Mouse (Mus musculus): Measurements from ENCODE around the gene 9130213A22Rik. TPM values are rescaled to one million over a fixed set of nuclear protein-coding genes. Genes with fewer than 3 reads are reported as not detected.

9130213A22Rik gene
- polyA plus RNA-seq (2014; fragmentation: Illumina TruSeq; extraction: RNeasy Lipid Tissue Mini Kit (QIAGEN cat#74804); ENCODE audit: low replicate concordance): not detected

DNA sequence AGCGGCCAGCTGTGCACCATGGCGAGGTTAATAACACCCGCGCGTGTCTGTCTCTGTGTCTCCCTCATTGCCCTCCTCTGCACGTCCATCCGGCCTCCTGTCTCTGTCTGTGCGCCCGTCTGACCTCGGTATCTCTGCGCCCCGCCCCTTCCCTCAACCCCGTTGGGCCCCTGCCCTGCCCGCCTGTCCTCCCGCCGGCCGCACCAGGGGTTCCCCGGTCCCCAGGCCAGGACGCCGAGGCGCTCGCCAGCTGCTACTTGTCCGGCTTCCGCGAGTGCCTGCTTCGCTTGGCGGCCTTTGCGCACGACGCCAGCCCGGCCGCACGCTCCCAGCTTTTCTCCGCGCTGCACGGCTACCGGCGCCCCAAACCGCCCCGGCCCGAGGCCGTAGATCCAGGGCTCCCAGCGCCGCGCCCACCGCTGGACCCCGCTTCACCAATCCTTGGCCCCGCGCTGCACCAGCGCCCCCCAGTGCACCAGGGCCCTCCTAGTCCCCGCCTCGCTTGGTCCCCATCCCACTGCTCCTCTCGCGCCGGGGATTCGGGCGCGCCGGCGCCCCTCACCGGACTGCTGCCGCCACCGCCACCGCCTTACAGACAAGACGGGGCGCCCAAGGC lies at the start of gene 9130213A22Rik:
TSS of gene 9130213A22Rik (minus strand) at position 254 of the 616 bp plus-strand sequence.

DNA sequence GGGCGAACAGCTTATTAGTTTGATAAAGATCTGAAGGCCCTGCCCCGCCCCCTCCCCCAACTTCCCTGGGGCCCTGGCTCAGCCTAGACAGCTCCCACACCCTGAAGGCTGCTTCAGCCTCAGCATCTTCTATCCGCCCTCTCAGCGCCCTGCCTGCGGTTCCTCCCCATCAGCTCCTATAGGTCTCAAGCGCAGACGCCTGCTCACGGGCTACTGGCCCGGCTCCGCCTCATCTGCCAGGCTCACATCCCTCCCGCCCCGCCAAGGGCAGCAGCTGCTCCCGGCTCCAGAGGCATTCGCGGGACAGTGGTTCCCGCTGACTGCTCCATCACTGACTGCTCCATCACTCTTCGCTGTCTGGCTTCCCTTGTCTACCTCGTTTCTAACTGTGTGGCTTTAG lies 34.4 kb upstream of the 9130213A22Rik start, which contains the start of gene Alox12b:
TSS of gene Alox12b (plus strand) at position 190 of the 400 bp plus-strand sequence.

DNA sequence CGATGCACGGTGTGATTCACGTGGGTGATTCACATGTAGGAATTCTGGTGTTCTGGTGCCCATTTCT lies 3.3 kb upstream of the 9130213A22Rik start, which contains the start of gene Aloxe3:
TSS of gene Aloxe3 (plus strand) at position 45 of the 67 bp plus-strand sequence.

DNA sequence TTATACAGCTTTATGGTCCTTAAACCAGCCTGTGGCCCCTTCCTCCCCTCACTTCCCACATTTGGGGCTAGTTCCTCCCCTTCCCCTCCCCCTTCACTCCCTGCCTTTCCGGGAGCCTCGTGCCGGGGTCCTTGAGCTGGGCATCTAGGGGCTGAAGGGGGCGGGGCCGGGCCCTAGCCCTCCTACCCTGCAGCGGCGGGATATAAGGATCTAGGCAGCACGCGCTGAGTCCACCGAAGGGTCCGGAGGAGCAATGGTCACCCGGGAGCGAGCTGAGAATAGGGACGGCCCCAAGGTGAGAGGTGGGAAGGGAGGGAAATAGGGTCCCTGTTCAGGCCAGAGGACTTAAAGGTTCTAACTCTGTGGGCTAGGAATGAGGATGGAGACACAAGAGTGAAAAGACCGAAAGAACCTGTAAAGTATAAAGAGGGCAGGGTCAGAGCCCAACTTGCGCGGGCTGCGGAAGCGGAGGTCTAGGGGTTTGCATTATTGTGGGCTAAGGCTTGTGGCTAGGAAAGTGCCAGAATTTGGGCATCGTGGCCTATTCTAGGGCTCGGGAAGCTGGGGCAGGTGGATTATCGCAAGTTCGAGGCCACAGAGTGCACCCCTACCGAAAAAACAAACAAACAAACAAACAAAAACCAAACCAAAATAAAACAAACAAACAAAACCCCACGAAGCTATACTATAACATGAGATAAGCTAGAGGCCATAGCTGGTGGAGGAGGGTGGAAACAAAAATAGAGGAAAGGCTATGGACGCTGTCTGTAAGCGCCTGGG lies 2.0 kb downstream of the 9130213A22Rik start, which contains the start of gene Hes7:
TSS of gene Hes7 (plus strand) at position 184 of the 780 bp plus-strand sequence.

DNA sequence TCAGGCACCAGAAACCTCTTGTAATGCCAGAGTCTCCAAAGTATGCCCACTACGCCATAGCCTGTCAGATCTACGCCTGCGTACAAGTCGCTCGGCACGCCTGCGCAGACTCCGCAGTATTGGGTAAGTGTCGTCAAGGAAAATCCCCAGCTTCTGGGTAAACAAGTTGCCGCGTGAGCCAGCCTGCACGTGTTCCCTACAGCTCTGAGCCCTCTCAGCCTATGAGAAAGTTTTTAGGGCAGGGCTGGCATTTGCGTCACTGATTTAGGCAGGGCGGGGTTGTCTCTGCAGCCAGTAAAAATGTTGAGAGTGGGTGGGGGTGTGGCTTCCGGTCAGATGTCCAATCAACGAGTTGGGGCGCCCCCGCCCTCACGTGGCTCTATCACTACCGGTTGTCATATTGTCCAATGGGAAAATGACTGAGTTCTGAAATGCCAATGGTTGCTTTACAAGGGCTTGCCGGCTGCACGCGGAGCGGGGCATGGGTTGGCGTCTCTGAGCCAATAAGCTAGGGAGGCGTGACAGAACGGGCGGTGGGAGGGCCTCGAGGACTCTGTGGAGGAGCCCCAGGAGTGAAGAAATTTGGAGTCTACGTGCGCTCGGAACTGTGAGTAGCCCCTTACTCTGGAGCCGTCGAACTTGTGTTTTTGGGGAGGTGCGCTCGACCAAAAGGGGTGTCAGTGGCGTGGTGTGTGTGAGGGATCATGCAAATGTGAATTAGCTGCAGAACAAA lies 27.5 kb downstream of the 9130213A22Rik start, which contains the start of gene Per1:
TSS of gene Per1 (plus strand) at position 521 of the 733 bp plus-strand sequence.

DNA sequence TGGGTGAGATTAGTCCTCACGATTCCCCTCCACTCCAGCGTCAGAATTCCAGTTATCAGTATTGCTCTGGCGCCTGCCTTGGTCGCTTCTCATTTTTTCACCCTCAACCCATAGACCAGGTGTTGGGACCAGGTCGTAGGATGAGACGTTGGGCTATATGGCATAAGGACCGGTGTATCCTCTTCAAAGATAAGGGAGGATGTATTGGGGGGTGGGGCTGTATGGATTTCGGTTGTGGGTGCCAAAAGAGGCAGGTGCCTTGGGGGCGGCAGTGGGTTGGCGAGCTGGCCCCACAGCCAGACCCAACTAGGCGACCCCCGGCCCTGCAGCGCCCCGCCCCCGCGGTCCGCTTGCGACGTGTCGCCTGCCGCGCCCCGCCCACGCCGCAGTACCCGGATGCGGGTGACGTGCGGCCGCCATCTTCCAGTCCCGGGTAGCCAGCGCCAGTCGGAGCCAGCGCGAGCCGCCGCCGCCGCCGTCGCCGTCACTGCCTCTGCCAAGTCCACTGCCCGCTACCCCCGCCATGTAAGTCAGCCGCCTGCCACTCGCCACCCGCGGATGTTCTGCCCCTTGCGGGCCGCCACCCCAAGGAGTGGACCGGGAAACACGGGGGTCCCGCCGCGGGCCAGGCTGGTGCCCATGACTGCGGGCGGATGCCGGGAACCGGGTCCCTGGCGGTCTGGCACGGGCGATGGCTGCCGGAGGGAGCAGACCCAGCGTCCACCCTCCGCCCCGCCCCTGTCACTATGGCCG lies 34.1 kb downstream of the 9130213A22Rik start, which contains the start of gene Vamp2:
TSS of gene Vamp2 (plus strand) at position 388 of the 753 bp plus-strand sequence.

DNA sequence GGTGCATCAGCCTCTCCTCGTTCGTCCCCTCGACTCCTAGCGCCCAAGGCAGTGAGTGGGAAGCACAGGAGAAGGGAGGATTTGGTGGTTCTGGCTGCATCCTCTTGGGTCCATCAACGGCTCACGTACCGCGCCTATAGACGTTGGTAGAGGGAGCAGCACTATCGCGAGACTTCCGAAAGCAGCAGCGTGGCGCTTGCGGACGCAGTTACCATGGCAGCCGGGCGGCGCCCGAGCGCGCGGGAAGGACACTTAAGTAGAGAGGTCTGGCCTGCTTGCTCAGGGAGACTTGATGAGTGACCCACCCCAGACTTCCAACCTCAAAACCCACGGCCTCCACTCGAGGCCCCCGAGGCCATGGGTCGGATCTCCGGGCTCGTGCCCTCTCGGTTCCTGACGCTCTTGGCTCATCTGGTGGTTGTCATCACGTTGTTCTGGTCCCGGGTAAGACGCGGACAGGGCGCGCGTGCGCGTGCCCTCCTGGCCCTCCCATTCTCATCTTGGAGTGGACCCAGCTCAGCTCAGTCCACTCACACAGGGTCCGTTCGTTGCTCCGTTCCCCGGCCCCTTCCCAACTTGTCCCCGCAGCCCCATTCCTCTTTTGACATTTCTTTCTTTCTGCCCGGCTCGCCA lies 51.7 kb downstream of the 9130213A22Rik start, which contains the start of gene Tmem107:
TSS of gene Tmem107 (plus strand) at position 217 of the 633 bp plus-strand sequence.

Other genes starting within 250 kb of the 9130213A22Rik start
- gene Rnf222, start 234.0 kb downstream of the 9130213A22Rik start, polyA plus RNA-seq (2014; fragmentation: Illumina TruSeq; extraction: RNeasy Lipid Tissue Mini Kit (QIAGEN cat#74804); ENCODE audit: low replicate concordance): not detected
- 49.2 TPM for gene Rpl26, start 221.0 kb downstream of the 9130213A22Rik start, polyA plus RNA-seq (2014; fragmentation: Illumina TruSeq; extraction: RNeasy Lipid Tissue Mini Kit (QIAGEN cat#74804); ENCODE audit: low replicate concordance)
- gene Odf4, start 195.5 kb downstream of the 9130213A22Rik start, polyA plus RNA-seq (2014; fragmentation: Illumina TruSeq; extraction: RNeasy Lipid Tissue Mini Kit (QIAGEN cat#74804); ENCODE audit: low replicate concordance): not detected
- gene Arhgef15, start 165.1 kb downstream of the 9130213A22Rik start, polyA plus RNA-seq (2014; fragmentation: Illumina TruSeq; extraction: RNeasy Lipid Tissue Mini Kit (QIAGEN cat#74804); ENCODE audit: low replicate concordance): 1.0 TPM
- 7.0 TPM for gene Slc25a35, start 154.5 kb downstream of the 9130213A22Rik start, polyA plus RNA-seq (2014; fragmentation: Illumina TruSeq; extraction: RNeasy Lipid Tissue Mini Kit (QIAGEN cat#74804); ENCODE audit: low replicate concordance)
- 3.4 TPM for gene Rangrf, start 147.4 kb downstream of the 9130213A22Rik start, polyA plus RNA-seq (2014; fragmentation: Illumina TruSeq; extraction: RNeasy Lipid Tissue Mini Kit (QIAGEN cat#74804); ENCODE audit: low replicate concordance)
- gene Pfas, start 114.1 kb downstream of the 9130213A22Rik start, polyA plus RNA-seq (2014; fragmentation: Illumina TruSeq; extraction: RNeasy Lipid Tissue Mini Kit (QIAGEN cat#74804); ENCODE audit: low replicate concordance): 4.7 TPM
- 1.7 TPM for gene Ctc1, start 106.7 kb downstream of the 9130213A22Rik start, polyA plus RNA-seq (2014; fragmentation: Illumina TruSeq; extraction: RNeasy Lipid Tissue Mini Kit (QIAGEN cat#74804); ENCODE audit: low replicate concordance)
- 6.3 TPM for gene Aurkb, start 76.9 kb downstream of the 9130213A22Rik start, polyA plus RNA-seq (2014; fragmentation: Illumina TruSeq; extraction: RNeasy Lipid Tissue Mini Kit (QIAGEN cat#74804); ENCODE audit: low replicate concordance)
- gene Borcs6, start 62.9 kb downstream of the 9130213A22Rik start, polyA plus RNA-seq (2014; fragmentation: Illumina TruSeq; extraction: RNeasy Lipid Tissue Mini Kit (QIAGEN cat#74804); ENCODE audit: low replicate concordance): 2.3 TPM
- 1.7 TPM for gene Tmem107, start 51.8 kb downstream of the 9130213A22Rik start, polyA plus RNA-seq (2014; fragmentation: Illumina TruSeq; extraction: RNeasy Lipid Tissue Mini Kit (QIAGEN cat#74804); ENCODE audit: low replicate concordance)
- 53.2 TPM for gene Vamp2, start 34.1 kb downstream of the 9130213A22Rik start, polyA plus RNA-seq (2014; fragmentation: Illumina TruSeq; extraction: RNeasy Lipid Tissue Mini Kit (QIAGEN cat#74804); ENCODE audit: low replicate concordance)
- gene Per1, start 27.4 kb downstream of the 9130213A22Rik start, polyA plus RNA-seq (2014; fragmentation: Illumina TruSeq; extraction: RNeasy Lipid Tissue Mini Kit (QIAGEN cat#74804); ENCODE audit: low replicate concordance): not detected
- gene Hes7, start 2.2 kb downstream of the 9130213A22Rik start, polyA plus RNA-seq (2014; fragmentation: Illumina TruSeq; extraction: RNeasy Lipid Tissue Mini Kit (QIAGEN cat#74804); ENCODE audit: low replicate concordance): not detected
- not detected for gene Aloxe3, start 3.3 kb upstream of the 9130213A22Rik start, polyA plus RNA-seq (2014; fragmentation: Illumina TruSeq; extraction: RNeasy Lipid Tissue Mini Kit (QIAGEN cat#74804); ENCODE audit: low replicate concordance)
- not detected for gene Alox12b, start 34.4 kb upstream of the 9130213A22Rik start, polyA plus RNA-seq (2014; fragmentation: Illumina TruSeq; extraction: RNeasy Lipid Tissue Mini Kit (QIAGEN cat#74804); ENCODE audit: low replicate concordance)
- gene Alox8, start 75.3 kb upstream of the 9130213A22Rik start, polyA plus RNA-seq (2014; fragmentation: Illumina TruSeq; extraction: RNeasy Lipid Tissue Mini Kit (QIAGEN cat#74804); ENCODE audit: low replicate concordance): not detected
- gene Gucy2e, start 114.4 kb upstream of the 9130213A22Rik start, polyA plus RNA-seq (2014; fragmentation: Illumina TruSeq; extraction: RNeasy Lipid Tissue Mini Kit (QIAGEN cat#74804); ENCODE audit: low replicate concordance): not detected
- 3.5 TPM for gene Cntrob, start 201.2 kb upstream of the 9130213A22Rik start, polyA plus RNA-seq (2014; fragmentation: Illumina TruSeq; extraction: RNeasy Lipid Tissue Mini Kit (QIAGEN cat#74804); ENCODE audit: low replicate concordance)
- 24.4 TPM for gene Trappc1, start 201.4 kb upstream of the 9130213A22Rik start, polyA plus RNA-seq (2014; fragmentation: Illumina TruSeq; extraction: RNeasy Lipid Tissue Mini Kit (QIAGEN cat#74804); ENCODE audit: low replicate concordance)
- 0.37 TPM for gene Kcnab3, start 203.7 kb upstream of the 9130213A22Rik start, polyA plus RNA-seq (2014; fragmentation: Illumina TruSeq; extraction: RNeasy Lipid Tissue Mini Kit (QIAGEN cat#74804); ENCODE audit: low replicate concordance)
- 2.2 TPM for gene Rnf227, start 217.9 kb upstream of the 9130213A22Rik start, polyA plus RNA-seq (2014; fragmentation: Illumina TruSeq; extraction: RNeasy Lipid Tissue Mini Kit (QIAGEN cat#74804); ENCODE audit: low replicate concordance)
- gene Chd3, start 246.8 kb upstream of the 9130213A22Rik start, polyA plus RNA-seq (2014; fragmentation: Illumina TruSeq; extraction: RNeasy Lipid Tissue Mini Kit (QIAGEN cat#74804); ENCODE audit: low replicate concordance): 24.6 TPM

Data from small intestine, adult 10 weeks (tissue).